Mouse (Mus musculus) MN1 (cell line): ENCODE data around the gene Wdr18.

Source experiments
- DNase-seq: peaks from one replicate; pipeline ENCODE4 v3.0.0-alpha.2; 2016; ENCODE audit warnings: low spot score

The Wdr18 gene

DNA sequence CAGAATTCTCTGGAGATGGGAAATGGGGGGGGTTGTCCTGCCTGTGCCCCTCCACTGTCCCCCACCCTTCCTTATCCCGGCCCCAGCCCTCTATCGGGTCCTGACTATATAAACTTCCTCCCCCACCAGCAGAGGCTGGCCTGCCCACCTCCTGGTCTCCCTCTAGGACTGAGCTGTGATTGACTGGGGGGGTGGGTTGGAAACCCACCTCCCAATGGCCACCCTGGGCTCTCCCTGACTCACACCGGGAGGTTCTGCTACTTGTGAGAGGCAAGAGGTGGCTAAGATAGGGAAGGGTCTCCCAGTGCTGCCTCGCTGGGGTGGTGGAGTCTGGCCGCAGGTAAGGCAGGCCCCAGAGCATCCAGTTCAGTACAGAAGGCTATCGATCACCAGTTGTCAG, 12.4 kb upstream of the Wdr18 start:
- no peak for DNase-seq

DNA sequence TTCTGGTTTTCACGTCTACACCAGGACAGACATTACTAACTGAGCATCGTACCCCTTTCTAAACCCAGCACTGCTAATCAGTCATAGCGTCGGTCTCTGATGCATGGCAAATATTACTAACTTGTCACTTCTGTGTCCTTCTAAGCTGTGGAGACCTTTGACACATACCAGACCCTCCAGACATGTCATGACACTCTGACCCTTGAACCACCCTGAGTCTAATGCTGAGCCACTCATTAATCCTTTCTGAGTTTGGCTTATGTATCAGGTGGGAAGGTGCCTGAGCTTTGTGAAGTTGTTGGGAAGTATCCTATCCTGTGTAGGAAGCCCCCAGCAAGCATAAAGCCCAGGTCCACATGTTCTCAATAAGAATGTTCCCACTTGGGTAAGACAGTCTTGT, 10.1 kb upstream of the Wdr18 start:
- no peak for DNase-seq

DNA sequence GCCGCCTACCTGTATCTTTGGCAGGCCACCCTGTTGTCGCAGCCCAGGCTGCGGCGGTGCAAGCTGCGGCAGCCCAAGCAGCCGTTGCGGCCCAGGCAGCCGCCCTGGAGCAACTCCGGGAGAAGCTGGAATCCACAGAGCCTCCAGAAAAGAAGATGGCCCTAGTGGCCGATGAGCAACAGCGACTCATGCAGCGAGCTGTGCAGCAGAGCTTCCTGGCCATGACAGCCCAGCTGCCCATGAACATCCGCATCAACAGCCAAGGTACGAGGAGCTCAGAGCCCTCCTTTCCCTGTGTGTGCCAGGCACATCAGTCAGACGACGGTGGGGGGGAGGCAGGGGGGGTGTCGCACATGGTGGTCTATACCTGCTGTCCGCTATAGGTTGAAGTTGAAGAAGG, 9.3 kb upstream of the Wdr18 start:
- DNase-seq, result no peak

DNA sequence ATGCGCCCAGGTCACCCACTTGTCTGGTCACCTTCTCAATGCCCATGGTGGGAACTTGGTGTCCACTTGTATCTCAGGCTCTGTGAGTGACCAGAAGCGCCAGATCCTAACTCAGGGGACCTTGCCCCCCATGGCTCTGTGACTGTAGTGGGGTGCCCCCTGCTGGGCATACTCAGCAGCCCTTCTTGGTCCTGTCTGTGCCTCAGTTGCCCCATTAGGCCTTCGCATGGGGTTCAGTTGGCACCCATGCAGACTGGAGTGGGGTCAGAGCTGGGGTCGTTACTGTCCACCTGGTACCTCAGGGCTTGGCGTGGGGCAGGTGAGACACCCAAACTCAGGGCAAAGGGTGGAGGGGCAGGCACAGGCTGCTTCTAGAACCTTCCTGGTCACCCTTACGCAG, 6.0 kb upstream of the Wdr18 start:
- no peak for DNase-seq

DNA sequence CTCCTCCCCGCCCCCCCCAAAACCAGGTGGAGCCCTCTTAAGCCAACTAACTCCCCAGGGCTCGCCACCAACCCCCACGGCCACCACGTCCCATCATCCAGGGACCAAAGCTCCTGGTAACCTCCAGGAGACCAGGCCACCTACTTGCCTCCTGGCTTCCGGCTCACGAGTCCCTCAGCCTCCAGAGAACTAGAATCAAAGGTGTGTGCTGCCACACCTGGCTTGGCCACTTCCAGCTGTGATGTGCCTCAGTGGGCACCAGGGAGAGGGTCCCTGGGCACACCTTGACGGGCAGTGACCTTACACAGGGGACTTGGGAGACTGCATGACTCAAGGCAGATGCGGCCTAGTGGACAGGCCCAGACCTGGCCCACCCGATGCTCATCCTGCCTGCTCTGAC, 4.3 kb upstream of the Wdr18 start:
- DNase-seq, result no peak

DNA sequence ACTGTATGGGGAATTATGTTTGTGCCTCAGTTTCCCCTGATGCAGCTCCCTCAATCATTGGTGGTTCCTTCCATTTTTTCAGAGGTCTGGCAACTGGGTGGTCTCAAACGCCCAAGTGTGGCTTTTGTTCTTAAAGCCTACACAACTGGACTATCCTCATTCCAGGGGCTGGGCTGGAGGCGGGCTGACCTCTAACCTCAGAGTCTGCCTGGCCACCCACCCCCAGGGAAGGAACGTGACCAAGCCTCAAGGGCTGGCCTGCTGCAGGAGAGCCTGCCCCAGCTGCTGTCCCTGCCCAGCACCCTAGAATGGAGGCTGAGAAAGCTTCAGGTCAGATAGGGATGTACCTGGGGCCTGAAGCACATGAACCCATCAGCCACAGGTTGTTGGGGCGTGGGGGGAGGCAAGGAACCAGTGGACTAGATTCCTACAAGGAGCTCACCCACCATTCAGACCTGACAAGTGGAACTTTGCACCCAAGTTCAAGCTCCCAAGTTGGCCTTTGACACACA, 3.3 kb upstream of the Wdr18 start:
- DNase-seq, result no peak

DNA sequence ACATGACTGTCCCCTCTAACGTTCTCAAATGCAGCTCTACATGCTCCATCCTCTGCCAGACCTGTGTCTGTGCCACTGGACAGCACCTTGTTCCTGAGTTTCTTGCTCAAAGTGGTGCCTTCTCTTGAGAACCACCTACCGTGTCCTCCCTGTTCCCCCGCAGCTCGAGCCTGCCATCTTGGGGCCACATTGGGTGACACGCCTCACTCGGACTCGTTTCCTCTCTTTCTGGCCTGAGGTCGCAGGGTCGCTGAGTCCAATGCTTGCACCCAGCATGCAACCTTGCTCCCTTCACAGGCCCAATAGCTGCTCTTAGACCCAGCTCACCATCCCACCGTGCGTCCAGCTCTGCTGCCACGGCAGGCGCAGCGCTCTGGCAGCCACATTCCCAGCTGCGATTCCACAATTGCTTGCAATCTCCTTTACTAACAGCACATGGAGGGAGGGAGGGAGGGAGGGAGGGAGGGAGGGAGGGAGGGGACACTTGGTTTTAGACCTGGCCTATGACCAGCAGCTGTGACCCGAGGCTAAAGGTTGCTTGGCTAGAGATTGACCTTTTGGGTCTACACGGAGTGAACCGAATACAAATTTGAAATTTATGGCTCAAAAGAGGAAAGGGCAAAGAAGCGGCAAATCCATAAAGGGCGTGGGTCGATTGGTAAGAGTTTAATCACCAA, 1.7 kb upstream of the Wdr18 start:
- DNase-seq, result peak; percentile 93

DNA sequence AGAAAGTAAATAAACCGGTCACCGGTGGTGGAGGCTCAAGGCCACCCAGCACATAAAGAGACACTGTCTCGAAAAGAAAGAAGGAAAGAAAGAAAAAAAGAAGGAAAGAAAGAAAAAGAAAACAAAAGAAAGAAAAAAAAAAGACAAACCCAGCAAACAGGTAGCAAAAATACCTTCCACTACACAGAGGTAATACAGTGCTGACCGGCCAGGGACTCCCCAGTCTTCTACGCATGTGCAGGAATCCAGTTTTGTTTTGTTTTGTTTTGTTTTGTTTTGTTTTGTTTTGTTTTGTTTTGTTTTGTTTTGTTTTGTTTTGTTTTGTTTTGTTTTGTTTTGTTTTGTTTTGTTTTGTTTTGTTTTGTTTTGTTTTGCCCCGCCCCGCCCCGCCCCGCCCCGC, 540 bp upstream of the Wdr18 start:
- DNase-seq, result peak; percentile 54

DNA sequence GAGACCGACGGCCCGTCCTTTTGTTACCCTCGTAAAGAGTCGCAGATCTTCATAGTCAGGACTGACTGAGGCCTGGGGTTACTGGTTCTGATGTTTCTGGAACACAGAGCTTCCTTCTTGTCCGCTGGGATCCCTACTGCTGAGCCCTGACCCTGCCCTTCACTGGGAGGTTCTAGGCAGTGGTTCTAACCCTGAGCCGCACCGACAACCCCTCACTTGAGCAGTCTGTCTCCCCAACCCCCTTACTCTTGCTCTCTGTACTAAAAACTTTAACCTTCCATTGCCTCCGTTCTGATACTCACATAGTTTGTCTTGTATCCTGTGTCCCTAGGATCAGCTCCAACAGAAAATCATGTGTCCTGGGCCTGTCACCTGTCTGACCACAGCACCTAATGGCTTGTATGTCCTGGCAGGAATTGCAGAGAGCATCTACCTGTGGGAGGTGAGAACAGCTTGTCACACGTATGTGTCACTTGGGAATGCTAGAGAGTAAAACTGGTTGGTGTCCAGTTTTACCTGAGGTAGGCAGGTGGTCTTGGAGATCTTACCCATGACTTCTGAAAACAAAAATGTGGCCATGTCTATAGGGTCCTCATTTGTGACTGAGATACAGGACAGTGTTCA, 831 bp downstream of the Wdr18 start:
- DNase-seq, result no peak

DNA sequence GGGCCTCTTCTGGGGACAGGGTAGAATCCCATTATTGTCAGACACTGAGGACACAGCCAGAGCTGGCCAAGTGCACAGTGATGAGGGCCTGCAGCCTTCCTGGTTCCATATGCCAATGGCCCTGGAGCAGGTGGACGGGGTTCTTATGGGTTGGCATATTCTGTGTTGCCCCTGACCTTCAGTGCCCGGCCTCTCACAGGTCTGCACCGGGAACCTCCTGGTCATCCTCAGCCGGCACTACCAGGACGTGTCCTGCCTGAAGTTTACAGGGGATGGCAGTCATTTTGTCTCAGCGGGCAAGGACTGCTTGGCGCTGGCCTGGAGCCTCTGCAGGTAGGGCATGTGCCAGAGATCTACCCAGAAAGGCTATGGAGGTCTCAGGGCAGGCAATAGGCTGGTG, 4.8 kb downstream of the Wdr18 start:
- DNase-seq, result no peak

DNA sequence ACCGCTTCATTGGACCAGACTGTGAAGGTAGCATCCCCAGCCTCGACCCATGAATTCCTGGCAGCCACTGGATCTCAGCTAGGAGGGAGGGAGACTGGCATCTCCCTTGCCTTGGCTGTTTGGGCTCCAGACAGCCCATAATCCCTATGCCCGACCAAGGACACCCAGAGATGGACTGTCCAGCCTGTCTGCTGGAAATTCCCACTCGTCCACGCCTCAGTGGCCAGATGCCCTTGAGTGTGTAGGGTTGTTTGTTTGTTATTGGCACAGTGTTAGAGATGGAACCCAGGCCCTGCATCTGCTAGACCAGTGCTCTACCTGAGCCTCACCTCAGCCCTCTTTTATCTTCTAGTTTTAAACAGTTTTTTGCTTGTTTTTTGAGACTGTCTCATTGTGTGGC, 5.4 kb downstream of the Wdr18 start:
- DNase-seq, result peak; percentile 53

DNA sequence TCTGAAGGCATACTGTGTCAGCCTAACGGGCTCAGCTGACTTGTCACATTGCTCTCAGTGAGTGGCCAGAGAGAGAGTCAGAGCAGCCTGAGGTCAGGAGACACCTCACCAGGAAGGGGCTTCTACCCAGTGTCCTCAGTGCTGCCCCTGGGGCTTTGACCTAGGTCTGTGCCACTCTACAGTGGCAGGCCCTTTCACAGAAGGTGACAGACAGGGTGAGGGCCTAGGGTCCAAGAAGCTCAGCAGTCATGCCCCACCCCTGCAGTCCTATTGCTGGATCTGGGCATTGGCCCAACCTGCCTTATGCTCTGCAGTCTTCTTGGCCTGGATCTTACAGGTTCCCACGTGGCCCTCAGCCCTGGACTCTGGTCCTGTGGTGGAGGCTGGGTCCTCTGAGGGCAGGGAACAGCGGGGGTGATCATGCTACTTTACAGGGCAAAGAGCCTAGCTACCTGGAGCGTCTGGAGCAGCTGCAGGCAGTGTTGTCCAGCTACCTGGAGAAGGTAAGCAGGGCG, 7.0 kb downstream of the Wdr18 start:
- DNase-seq, result peak; percentile 80

DNA sequence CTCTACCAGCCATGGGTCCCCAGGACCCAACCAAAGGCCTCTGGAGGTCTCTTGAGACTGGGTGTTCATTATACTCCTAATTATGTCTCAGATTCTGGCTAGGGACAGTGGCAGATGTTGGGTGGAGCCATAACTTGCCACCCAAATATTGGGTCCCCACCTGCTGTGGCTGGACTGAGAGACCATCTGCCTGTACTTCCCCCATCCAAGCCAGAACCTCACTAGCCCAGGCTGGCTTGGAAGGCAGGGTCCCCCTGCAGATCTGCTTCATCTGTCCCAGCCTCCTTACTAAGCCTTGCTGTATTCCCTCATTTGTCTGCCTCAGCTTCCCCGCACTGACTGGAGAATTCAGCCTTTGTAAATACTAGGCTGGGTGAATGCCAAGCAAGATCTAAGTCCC, 8.2 kb downstream of the Wdr18 start:
- DNase-seq, result no peak

DNA sequence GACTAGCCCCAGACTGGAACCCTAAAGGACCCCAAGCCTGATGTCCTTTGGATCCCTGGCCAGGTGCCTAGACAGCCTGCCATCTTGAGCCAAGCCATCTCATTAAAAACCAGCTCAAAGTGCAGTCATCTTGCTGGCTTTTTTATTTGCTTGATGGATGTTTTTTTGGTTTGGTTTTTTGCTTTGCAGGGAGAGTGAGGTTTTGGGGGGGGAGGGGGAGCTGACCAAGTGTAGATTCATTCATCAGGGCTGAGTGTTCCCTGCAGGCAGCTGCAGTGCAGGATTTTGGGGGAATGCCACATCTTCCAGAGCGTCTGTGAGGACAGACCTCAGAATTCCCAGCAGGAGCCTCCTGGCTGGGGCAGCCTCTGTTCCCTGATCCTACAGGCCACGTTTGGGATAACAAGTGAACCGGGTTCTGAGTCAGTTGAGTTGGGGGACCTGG, 9.2 kb downstream of the Wdr18 start:
- peak; percentile 54 for DNase-seq

DNA sequence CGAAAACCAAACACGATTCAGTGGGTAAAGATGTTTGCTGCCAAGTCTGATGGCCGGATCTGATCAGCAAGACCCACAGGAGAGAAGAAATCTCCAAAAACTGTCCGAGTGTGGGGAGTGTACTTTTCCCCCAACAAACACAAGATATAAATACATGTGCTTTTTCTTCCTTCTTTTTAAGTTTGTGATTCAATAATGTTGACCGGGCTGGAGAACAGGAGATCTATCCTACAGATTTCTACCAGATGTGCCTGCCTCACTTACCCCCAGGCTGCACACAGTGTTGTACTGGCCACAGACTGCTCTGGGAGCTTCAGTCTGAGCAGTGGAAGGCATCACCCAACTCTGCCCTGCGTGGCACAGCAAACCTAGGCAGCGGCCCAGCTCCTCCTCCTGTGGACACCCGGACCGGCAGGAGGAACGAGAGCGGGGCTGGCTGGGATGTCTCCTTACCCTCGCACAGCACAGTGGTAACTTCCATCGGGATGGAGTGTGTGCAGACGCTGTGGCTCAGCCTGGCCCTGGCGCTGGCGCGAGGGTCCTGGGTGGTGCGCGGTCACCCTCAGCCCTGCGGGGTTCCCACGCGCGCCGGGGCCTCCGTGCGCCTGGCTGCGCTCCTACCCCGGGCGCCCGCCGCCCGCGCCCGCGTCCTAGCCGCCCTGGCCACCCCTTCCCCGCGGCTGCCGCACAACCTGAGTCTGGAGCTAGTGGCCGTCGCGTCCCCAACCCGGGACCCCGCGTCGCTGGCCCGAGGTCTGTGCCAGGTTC, 10.6 kb downstream of the Wdr18 start, which contains the start of gene Grin3b:
Gene Grin3b, plus strand, starts transcription at position 301 of the 768 bp plus-strand sequence.
- no peak for DNase-seq

DNA sequence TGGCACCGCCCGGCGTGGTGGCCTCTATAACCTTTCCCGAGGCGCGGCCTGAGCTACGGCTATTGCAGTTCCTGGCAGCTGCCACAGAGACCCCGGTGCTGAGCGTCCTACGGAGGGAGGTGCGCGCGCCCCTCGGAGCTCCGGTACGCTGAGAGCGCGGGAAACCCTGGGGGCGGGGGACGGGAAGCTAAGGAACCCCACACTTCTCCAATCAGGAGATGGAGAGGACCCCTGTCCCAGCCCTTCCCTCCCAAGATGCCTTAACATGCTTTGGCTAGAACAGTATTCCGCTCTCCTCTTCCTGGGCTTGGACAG, 11.2 kb downstream of the Wdr18 start:
- DNase-seq, result no peak

DNA sequence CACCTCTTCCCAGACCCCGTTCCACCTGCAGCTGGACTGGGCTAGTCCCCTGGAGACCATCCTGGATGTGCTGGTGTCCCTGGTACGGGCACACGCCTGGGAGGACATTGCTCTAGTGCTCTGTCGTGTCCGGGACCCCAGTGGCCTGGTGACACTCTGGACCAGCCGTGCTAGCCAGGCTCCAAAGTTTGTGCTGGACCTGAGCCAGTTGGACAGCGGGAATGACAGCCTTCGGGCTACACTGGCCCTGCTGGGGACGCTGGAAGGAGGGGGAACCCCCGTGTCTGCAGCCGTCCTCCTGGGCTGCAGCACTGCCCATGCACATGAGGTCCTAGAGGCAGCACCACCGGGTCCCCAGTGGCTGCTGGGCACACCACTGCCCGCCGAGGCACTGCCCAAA, 12.9 kb downstream of the Wdr18 start:
- DNase-seq, result no peak

DNA sequence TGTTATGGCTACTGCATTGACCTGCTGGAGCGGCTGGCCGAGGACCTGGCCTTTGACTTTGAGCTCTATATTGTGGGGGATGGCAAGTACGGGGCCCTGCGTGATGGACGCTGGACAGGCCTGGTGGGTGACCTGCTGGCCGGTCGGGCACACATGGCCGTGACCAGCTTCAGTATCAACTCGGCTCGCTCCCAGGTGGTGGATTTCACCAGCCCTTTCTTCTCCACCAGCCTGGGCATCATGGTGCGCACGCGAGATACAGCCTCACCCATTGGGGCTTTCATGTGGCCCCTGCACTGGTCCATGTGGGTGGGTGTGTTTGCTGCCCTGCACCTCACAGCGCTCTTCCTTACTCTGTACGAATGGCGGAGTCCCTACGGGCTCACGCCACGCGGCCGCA, 14.1 kb downstream of the Wdr18 start:
- DNase-seq, result no peak

DNA sequence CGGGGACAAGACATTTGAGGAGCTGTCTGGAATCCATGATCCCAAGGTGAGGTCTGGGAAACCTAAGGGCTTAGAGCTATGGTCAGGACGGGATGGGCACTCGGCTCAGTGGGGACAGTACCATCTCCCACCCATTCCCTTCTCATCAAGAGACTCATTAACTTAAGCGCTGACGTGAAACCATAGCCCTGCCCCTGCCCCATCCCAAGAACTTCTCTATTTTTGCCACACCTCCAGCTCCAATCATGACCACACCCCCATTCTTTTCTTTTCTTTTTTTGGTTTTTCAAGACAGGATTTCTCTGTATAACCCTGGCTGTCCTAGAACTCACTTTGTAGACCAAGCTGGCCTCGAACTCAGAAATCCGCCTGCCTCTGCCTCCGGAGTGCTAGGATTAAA, 14.7 kb downstream of the Wdr18 start:
- no peak for DNase-seq

DNA sequence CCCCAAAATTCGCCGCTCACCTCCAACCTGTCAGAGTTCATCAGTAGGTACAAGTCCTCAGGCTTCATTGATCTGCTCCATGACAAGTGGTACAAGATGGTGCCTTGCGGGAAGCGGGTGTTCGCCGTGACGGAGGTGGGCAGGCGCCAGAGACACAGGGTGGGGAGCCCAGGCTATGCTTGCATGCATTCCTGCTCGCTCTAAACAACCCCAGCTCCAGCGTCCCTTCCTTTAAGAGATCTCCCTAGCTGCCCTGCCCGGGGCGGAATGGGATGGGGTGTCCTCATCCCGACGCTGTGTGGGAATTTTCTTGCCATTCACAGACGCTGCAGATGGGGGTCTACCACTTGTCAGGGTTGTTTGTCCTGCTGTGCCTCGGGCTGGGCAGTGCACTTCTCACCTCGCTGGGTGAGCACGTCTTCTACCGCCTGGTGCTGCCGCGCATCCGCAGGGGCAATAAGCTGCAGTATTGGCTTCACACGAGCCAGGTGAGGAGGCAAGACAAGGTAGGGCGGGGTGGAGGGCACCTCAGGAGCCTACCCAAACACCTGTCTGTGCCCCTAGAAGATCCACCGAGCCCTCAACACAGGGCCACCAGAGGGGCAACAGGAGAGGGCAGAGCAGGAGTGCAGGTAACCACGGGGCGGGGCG, 16.2 kb downstream of the Wdr18 start:
- DNase-seq, result no peak

DNA sequence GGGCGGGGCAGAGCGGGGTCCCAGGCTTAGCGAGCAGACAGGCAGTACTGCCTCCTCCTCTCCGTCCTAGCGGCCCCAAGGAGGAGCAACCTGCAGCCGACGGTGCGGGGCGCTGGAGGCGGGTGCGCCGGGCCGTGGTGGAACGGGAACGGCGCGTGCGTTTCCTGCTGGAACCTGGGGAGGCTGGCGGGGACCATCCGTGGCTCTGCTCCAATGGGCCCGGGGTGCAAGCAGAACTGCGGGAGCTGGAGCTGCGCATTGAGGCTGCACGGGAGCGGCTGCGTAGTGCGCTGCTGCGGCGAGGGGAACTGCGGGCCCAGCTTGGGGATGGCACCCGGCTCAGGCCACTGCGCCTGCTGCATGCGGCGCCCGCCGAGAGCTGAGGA, 16.8 kb downstream of the Wdr18 start:
- no peak for DNase-seq

DNA sequence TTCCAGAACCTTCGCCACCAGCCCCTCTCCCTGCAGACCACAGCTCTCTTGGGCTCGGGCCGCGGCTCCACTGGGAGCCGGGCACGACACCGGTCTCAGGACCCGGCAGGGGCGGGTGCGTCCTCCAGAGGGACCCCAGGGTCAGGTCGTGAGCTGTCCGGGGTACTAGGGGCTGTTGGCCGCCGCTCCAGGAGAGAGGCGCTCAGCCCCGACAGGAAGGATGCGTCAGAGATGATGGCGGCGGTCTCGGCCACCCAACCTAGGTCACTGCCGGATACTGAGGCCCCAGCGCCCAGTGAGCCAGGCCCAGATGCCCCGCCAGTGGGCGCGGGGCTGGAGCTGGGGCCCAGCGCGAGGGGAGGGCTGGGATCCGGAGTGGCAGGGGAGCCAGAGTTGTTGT, 17.4 kb downstream of the Wdr18 start:
- DNase-seq, result no peak

DNA sequence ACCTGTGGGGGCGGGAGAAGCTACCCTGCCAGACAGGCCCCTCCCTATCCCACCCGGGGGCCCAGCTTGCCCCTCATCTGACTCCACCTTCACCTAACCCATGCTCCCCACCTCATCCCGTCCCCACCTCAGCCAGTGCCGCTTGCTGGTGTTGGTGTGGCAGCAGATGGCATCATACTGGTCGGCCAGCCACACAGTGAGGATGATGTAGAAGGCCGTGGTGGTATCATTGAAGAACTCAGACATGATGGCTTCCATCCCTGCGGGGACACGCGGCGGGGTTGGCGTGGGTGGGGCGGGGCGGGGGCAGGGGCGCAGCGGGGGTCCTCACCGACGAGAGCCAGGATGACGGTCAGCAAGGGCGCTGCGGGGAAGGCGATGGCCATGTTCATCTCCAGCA, 18.1 kb downstream of the Wdr18 start:
- no peak for DNase-seq
